Mouse (Mus musculus) brain, embryonic 14.5 days (tissue): ENCODE measurements at regions not wholly inside any gene's neighbourhood (a gene's known extent, or its start where the extent isn't known, plus 50 kb on each side); places are given as distances from the start of the nearest gene placed in this dataset.

Experiments
- CTCF ChIP-seq: fragments of 200-500 bp; IDR thresholded peaks from 2 replicates; pipeline ENCODE4 v1.5.1; 2012; ENCODE audit warnings: inconsistent platforms, mild to moderate bottlenecking, moderate library complexity, borderline replicate concordance; ENCODE audit not compliant: insufficient read depth, insufficient read length; ENCODE audit errors: extremely low read depth
- POLR2A ChIP-seq: fragments of 200-500 bp; IDR thresholded peaks from 2 replicates; pipeline ENCODE4 v1.6.1; 2012; ENCODE audit warnings: mild to moderate bottlenecking, inconsistent platforms, borderline replicate concordance; ENCODE audit not compliant: poor library complexity, insufficient read depth, insufficient read length, severe bottlenecking; ENCODE audit errors: extremely low read depth

DNA sequence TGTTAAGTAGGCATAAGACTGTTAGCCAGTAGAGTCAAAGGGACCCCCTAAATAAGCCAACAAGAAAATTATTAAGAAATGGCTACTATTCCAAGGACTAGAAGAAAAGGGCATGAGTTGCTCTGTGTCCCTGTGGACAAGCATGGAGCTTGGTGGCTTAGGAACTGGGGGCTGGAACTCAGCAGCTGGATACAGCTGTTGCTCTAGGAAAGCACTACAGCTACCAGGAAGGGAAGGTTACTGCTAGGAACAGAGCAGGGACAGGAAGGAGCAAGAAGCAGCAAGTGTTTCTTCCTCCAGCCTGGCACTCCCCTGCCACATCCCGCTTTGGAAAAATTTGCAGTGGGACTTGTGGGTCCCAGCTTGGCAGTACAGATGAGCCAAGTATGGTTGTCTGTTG lies 95.0 kb upstream of the Stc2 start:
- TF ChIP-seq POLR2A, result no peak
- TF ChIP-seq CTCF, result no peak
